Mouse (Mus musculus) heart, adult 2 months (tissue): ENCODE results near the gene Efhd1.

ENCODE experiments used
- CTCF ChIP-seq: fragments of 200-600 bp; IDR thresholded peaks from 2 replicates; pipeline ENCODE4 v1.8.1; 2022; ENCODE audit warnings: antibody characterized with exemption, mild to moderate bottlenecking, moderate library complexity
- EP300 ChIP-seq: fragments of 200-500 bp; IDR thresholded peaks from 2 replicates; pipeline ENCODE4 v1.6.1; 2011; ENCODE audit warnings: low read depth, low read length, control low read depth; ENCODE audit not compliant: insufficient read depth
- POLR2A ChIP-seq: fragments of 200-500 bp; IDR thresholded peaks from 2 replicates; pipeline ENCODE4 v1.6.1; 2011; ENCODE audit warnings: mild to moderate bottlenecking, low read depth, low read length, control low read depth; ENCODE audit not compliant: insufficient read depth

GRCm38 (mm10) chr1:87276056-87276455, 11.9 kb downstream of the Efhd1 start:
- TF ChIP-seq EP300 (no peak), POLR2A (no peak), CTCF (no peak)
